Mouse (Mus musculus) thymus, postnatal 0 days (tissue): ENCODE data around the gene Tmem30b. TPM values are rescaled to one million over a fixed set of nuclear protein-coding genes. Genes with fewer than 3 reads are reported as not detected.
"Not testable (repeated sequence)": the region's sequence is repeated elsewhere in the genome, so short reads cannot be mapped to it uniquely, and the experiment has no call there.

ENCODE experiments used
- DNase-seq: peaks from one replicate; pipeline ENCODE4 v3.0.0-alpha.2; 2015; ENCODE audit warnings: low spot score
- polyA plus RNA-seq: library from polyadenylated mRNA; unstranded; fragments of >200 nt; fragmentation: Nextera tagmentation; extraction: Ambion mirVana; gene quantifications from 2 replicates; pipeline ENCODE4 v1.2.1, GENCODE M21; 2015

Tmem30b gene
- polyA plus RNA-seq, result 11.6 and 12.5 TPM in 2 replicates

DNA sequence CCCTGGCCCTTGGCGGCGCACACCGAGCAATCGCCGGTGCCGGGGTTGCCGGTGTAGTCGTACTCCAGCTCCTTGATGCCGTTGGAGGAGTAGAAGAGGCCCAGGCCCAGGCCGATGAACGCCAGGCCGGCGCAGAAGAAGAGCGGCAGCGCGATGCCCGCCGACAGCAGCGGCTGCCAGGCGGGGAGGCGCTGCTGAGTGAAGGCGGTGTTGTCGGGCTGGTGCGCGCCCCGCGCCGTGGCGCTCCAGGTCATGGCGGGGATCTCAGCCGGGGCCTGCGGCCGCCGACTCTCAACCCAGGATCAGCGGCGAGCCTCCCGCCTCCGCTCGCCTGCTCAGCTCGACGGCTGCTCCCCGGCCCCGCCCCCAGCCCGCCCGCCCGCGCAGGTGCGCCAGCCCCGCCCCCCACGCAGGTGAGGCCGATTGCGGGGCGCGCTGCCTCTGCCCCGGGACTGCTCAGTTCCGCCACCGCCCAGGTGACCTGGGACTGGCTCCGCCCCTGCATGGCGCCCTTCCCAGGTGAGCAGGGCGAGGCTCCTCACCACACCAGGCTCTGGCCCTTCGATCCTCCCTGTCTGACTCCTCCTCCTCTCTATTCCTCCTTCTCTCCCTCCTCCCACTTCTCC lies at the start of gene Tmem30b:
Tmem30b (minus strand) TSS at position 307 of the 626 bp plus-strand sequence.
- peak; percentile 23 for DNase-seq

DNA sequence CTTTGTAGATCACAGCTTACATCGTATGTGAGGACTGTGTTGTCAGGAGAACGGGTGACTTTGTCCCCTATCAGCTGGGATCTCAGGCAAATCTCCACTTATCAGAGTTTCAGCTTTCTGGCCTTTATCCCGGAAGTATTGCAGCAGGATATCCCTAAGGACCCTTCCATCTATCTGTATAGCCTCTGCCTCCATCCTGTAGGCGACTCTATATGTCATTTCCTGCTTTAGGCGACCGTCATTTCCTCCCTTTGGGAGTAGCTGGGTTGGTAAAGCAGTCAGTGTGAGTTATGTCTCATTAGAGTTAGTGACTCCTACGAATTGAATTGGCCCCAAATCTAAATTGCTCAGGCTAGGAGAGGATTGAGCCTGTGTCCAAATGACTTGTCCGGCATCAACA lies 49.0 kb upstream of the Tmem30b start:
- peak; percentile 43 for DNase-seq

DNA sequence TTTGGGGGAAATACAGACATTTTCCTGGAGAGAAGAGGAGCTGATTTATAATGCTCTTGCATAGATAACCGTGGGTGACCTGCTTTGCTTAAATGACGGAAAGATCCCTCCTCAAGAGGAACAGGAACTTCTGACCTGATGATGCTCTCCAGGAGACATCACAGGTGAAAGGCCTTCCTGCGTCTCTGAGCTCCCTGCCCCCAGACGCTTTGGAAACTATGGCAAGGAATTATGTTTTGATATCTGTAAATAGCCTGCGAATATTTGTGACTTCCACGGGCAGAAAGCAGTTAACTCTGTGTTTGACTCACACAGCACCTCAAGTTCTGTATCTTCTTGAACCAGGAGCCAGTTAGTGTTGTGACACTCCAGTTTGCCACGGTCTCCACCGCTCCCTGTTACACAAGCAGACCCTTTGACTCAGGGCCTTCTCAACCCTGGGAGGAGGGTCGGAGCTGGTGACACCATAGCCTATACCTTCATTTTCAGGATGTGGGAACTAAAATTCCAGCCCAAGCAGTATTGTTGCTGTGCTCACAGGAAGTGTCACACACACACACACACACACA lies 48.1 kb upstream of the Tmem30b start:
- peak; percentile 20 for DNase-seq

DNA sequence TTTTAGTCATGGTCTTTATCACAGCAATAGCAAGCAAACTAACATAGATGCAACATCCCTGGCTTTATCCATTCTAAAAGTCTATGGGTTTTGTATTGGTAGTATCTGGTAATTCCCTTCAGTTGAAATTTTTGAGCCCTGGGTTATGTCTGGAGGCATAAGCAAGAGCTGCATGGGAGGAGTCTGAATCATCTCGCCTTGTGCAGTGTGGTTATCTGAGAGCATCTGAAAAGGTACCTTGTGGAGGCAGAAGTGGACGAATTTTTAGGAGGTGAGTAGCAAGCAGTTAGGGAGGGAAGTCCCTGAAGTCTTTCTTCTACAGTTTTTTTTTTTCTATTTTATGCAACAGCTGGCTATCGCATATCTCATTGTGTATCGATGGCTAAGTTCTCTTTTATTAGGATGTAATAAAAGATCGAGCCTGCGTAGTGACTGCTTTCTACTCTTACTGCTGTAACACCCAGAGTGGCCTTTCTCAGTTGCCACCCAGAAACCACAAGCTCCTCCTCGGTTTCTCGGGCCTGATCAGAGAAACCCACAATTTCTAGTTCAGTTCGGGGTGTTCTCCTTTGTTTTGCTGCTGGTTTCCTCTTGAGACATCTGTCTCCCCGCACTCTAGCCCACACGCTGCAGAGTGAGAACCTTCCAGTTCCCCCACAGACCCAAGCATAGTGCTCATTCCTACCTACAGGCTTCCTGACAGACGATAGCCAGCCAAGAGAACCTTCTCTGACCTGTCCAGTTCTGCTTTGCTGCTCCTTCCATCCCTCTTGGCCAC lies 47.0 kb upstream of the Tmem30b start:
- DNase-seq, result peak; percentile 84

DNA sequence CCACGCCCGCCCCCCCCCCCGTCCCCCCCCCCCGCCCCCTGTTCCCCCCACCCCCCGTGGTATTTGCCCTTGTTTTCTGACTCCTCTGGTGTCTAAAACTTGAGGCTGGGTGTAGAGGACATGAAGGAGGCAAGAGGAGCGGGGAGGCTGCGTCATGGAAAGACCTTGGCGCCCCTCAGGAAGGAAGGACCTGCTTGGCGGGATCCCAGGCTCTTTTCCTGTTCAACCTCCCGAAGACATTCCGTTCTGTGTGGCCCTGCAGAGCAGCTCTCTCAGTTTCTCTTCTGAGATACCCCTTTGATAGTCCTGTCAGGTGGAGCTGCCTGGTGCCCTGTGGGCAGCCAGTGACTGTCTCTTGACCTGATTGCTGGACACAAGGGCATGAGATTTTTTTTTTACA lies 45.4 kb upstream of the Tmem30b start:
- DNase-seq, result no peak

DNA sequence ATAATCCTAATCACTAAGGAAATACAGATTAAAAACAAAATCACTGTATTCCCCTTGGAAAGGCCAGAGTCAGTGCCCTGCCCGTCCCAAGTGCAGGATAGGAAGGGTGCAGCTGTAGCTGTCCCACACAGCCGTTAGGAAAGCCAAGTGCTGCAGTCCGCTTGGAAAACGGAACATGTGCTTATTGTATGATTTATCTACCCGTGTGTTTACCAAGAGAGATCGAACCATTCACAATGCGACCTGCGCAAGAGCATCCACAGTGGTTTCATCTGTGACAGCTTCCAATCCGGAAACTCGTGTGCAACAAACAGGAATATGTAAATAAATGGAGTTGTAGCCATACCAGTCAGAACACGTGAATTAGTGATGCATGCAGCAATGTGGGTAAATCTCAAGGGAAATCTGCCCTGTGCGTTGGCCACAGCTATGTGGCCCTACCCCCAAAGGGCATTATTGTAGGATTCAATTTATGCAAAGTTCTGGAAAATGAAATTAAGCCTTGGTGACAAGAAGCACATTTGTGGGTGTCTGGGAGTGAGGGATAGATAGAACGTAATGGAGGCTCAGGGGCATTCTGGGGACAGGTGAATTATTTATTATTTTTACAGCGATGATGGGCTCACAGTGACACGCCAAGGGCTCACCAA lies 44.6 kb upstream of the Tmem30b start:
- no peak for DNase-seq

DNA sequence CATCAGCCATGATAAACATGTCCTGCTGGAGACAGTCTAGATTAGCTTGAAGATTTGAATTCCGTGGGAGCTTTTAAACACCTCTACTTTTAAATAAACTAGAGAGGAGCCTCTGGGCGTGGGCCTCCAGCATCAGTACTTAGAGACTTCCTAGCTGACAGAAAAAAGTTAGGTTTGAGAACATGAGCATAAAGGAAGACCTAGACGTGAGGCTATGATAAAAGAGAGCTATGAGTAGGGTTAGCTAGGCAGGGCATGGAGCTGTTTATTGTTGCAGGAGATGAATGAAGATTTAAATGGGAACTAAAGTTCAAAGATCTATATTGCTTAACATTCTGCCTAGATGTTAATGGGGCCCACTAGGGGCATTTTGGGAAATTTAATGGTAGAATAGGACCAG lies 41.1 kb upstream of the Tmem30b start:
- no peak for DNase-seq

DNA sequence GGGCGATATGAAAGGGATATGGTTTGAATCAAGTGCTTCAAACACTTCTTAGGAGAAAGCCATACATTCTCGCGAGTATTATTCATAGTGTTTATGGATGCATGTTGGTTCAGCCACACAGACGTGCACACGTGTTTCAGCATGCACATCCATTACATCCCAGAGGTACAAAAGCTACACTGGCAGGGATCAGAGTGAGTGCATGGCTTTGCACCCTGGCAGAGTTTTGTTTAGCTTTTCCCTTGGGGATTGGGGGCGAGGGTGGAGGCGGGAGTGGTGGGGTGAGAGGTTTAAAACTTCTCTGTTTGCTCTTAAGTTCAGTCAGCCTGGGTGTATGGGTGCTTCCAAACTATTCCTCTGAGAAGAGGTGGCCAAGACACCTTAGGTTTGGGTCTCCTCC lies 39.7 kb upstream of the Tmem30b start:
- no peak for DNase-seq

DNA sequence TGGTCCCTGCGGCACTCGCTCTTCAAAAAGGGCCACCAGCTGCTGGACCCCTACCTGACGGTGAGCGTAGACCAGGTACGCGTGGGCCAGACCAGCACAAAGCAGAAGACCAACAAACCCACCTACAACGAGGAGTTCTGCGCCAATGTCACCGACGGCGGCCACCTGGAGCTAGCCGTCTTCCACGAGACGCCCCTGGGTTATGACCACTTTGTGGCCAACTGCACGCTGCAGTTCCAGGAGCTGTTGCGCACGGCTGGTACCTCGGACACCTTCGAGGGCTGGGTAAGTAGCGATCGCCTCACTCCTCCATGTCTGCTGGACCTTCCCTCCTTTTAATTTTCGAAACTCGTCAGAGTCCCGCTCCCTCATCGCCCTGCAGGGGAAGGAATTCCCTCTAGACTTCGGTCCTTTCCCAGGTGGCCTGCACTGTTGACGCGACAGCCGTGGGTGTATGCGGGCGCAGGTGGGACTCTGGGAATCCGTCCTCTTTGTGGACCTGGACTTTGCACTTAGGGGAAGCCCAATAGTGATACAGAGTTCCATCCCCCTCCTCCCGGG lies 39.1 kb upstream of the Tmem30b start:
- no peak for DNase-seq

DNA sequence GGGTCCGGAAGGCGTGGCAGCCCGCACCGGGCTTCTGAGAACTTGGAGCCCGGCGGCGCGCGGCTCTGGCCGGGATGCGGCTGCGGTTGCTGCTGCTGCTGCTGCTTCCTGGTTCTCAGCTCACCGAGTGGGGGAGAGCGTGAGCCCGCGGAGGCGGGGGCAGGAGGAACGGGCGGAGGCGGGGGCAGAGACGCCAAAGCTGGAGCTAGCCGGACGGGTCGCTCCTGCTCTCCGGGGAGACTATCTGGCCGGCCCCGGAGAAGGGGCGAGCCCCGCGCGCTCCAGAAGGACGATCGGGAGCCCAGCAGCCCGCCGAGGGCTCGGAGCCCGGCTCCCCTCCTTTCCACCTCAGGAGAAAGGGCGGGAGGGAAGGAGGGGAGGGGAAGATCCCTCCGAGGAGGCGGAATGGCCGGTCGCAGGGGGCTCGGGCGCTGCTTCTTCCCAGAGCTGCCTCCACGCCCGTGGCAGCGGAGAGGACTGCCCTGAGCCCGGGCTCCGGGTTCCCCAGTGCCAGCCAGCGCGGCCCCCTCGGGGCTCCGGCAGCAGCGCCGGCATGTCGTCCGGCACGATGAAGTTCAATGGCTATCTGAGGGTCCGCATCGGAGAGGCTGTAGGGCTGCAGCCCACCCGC lies 38.5 kb upstream of the Tmem30b start, which contains the start of gene Prkch:
Prkch (plus strand) TSS at position 187 of the 631 bp plus-strand sequence.
- peak; percentile 89 for DNase-seq

DNA sequence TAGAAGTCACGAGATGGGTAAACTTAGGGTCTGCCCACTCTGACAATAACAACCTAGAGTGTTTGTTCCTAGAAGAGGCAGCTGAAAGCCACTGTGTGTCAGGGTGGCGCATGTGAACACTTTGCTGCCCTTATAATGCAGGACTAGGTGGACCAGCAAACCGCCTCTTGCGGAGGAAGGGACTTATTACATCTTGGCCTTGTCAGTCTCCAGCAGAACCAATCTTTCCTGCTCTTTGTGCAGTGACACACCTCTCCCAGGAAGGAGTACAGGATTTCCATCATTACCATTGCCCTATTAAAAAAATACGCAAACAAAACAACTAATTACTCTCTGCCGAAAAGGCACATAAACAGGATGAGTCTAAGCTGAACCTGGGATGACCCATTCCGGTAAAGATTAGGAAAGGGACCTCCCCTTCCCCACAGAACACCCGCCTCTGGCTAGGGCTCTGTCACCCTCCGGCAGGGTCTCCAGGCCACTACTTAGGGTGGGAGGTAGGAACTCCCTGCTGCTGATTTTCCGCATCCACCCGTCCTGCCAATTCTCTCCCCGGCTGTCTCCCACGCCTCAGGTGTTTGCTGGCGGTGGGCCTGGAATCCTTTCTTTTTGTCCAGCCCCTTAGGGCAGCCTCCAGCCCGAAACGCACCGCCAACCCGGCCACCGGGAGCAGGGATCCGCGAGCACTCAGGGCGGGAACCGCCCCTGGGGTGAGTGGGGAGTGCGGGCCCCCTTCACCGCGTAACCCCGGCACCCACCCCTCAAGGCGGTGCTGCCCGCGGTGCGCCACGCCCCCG lies 37.8 kb upstream of the Tmem30b start:
- no peak for DNase-seq

DNA sequence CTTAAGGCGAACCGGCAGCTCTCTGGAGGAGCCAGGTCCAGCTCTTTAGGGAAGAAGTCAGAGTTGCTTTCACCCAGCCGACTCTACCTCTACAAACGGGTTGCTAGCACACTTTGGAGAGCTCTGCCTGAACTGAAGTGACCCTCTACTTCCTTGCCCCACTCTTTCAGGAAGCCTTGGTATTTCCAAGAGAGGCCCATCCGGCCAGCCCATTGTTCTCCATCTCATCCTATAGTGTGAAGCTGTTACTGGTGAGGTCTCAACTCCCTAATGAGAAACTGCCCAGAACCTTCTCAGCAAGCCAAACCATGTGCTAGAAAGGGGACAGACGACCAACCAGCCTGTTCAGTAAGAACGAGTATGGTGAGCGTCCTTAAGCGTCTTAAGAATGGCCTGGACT lies 37.1 kb upstream of the Tmem30b start:
- no peak for DNase-seq

DNA sequence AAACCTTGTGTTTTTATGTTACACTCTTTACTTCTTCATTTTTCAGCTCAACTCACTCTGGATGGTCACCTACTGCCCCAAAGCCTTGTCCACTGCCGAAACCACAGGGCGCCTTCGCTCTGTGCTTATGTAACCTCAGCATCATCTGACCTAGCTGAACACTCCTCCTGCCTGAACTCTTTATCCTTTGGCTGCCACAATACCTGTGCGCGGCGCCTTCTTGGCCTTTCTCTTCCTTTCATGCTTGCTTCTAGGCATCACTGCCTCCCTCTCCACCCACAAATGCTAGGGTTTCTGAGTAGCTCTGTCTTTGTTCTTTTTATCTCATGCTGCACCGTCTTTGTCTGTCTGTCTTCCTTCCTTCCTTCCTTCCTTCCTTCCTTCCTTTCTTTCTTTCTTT lies 34.6 kb upstream of the Tmem30b start:
- peak; percentile 25 for DNase-seq

DNA sequence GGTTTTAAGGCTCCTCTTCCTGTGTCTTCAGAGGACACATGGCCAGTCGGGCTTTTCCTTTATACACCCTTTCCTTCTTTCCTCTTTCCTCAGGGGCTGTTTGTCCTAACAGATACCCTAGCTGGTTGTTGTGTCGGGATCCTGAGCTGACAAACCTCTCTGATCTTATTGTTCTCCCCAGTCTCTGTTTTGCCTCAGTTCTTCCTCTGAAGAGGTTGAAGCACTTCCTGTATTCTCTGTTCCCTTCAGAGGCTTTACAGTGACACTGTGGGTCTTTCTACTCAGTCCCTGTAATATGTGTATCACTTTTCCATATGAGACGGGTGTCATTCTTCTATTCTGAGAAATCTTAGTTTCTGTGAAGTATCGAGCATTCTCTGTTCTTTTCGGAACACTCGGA lies 31.9 kb upstream of the Tmem30b start:
- DNase-seq, result peak; percentile 48

DNA sequence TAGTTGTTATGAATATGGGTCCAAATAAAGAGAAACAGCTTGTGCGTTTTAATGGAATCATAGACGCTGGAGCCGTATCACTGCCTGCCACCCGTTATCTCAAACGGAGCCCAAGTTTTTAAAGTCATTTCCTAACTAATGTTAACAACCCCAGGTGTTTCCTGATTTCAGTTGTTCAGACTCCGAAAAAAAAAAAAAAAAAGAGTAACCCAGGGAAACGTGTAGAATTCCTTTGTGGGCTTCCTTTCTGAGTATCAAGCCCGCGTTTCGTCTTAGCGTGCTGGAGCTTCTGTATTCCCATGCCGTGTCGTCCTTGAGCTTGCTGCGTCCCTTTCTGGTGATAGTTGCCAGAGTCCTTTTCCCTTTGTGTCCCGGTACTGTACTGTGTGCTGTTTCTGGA lies 28.4 kb upstream of the Tmem30b start:
- DNase-seq, result no peak

DNA sequence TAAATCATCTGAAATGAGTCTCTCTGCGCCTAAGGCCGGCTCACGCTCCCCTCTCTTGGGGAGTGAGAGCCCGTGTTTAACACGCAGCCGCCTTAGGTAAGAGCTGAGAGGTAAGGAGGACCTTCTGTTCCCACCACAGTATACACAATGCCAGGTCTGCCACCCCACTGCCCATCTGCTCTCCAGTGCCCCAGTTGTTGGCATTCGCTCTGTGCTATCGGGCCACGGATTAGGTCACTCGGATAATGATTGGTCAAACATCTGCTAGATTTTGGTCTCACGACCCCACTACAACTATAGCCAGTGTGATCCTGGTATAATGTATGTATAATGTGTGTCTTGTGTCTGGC lies 19.4 kb upstream of the Tmem30b start:
- DNase-seq, result no peak

DNA sequence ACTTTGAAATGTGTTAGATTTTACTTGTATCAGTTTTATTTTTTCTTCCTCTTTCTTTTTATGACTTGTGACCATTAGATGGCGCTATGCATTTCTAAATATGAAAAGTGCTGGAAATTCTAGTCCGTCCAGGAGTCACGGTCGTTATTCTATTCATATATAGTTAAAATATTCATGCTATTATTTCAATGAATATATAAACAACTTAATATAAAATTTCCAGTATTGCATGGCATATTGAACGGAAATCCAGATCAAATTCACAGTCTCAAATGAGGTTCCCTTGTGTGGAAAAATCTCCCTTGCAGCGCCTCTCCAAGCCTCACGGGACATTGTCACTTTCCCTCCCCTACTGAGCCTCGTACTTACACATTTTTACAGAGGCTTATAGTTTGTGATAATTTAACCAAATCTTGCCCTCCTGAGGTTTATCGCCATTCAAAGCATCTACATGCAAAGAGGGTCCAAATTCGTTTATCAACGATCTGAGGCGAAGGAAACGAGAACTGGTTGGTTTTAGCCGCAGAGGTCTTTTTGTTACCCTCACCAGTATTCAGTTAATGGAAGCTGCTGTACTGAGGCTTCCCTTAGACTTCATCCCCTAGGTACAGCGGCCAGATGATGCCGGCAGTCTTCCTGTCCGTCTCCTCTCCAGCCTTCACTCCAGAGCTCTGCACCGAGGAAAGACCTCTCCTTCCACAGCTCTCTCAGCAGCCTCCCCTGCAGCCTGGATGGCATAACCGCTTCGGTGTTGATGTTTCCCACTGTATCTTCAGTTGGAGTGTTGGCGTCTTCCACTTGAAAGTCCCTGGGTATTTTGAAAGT lies 18.8 kb upstream of the Tmem30b start:
- peak; percentile 76 for DNase-seq

DNA sequence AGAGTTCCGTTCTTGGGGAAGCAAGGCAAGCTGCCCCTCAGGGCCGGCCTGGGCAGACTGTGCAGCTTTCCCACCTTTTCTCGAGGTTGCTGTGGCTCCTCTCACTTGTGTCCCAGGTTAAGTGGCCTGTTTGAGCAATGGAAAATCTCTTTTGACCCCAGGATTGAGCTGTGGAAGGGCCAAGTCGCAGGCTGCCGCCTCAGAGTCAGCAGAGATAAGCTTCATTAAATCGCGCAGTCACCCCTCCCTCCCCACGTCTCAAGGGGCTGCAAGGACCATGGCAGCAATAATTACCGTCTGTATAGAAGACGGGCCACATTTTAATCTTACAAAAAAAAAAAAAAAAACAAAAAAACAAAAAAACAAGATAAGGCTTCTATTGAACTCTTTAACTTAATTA lies 18.0 kb upstream of the Tmem30b start:
- DNase-seq, result no peak

DNA sequence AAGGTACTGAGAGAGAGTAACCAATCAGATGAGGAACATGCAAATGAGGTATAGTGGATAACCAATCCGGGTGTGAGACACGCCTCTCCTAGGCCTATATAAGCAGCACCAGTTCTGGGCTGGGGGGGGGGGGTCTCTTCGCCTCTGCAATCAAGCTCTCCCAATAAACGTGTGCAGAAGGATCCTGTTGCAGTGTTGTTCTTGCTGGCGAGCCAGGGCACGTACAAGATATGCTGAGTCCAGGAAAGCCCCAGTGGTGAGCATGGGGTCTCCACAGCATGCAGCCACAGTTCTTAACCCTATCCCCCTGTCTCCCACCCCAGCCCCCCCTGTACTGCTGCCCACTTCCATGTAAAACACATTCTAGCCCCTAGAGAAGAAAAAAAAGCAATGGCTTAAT lies 16.9 kb upstream of the Tmem30b start:
- not testable (repeated sequence) for DNase-seq

DNA sequence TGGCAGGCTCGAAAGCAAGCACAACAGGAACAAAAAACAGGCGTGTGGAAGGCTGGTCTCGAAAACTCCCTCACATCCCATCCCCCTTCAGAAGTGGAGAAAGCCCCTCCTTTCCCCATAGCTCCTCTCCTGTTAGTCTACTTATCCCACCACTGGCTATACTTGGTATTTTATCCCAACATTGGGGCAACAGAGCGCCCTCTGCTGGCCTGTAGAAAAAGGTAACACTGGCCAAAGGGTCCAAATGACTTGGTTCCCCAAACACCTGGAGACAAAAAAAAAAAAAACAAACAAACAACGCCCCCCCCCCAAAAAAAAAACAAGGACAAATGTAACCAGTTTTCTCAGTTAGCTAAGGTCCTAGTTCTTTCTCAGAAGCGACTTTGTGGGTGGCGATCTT lies 13.9 kb upstream of the Tmem30b start:
- DNase-seq, result peak; percentile 51
